Mouse (Mus musculus): ENCODE measurements around the gene Mmp23. TPM values are rescaled to one million over a fixed set of nuclear protein-coding genes. Genes with fewer than 3 reads are reported as not detected.
A peak's percentile ranks its signal among the peaks of the same experiment; 100 is the strongest.
"Not testable (repeated sequence)": the region's sequence is repeated elsewhere in the genome, so short reads cannot be mapped to it uniquely, and the experiment has no call there.

Mmp23 gene
- polyA plus RNA-seq, 1 experiment from 2014 or later = 5.8 TPM

- H3K27me3 ChIP-seq (replicated peaks; ENCODE audit: low read depth, poor library complexity, severe bottlenecking) = peaks cover 72% of the 10 kb centered on the region
- H3K4me3 ChIP-seq = peak overlapping the region; percentile 61
- H3K4me1 ChIP-seq = peaks cover 44% of the 10 kb centered on the region
- no peaks in the 10 kb centered on the region for H3K9me3 ChIP-seq
- peak overlapping the region; percentile 78 for H3K27ac ChIP-seq (replicated peaks)
- H3K36me3 ChIP-seq (replicated peaks) = peaks cover 59% of the 10 kb centered on the region
- WGBS = 20% methylated on average over 36 of the region's 36 CpGs
- no peak for DNase-seq (ENCODE audit: low spot score)
Measured at GRCm38 (mm10) chr4:155652283-155653085, 700 bp downstream of the Mmp23 start.

GRCm38 (mm10) chr4:155651553-155652269 lies 1.5 kb downstream of the Mmp23 start:
- Histone ChIP-seq H3K9me3 (no peaks in the 10 kb centered on the region), H3K4me1 (peaks cover 44% of the 10 kb centered on the region), H3K27me3 (replicated peaks; ENCODE audit: low read depth, poor library complexity, severe bottlenecking) (peaks cover 66% of the 10 kb centered on the region), H3K36me3 (replicated peaks) (peaks cover 60% of the 10 kb centered on the region), H3K4me3 (no peak overlapping the region; the same call in 1 of the 2 replicates), H3K27ac (replicated peaks) (no peak overlapping the region)
- 69% methylated on average over 15 of the region's 15 CpGs for WGBS
- no peak for DNase-seq (ENCODE audit: low spot score)

GRCm38 (mm10) chr4:155649355-155649754 lies 3.8 kb downstream of the Mmp23 start:
- WGBS = 95% methylated on average over 11 of the region's 11 CpGs
- Histone ChIP-seq H3K4me1 (peaks cover 32% of the 10 kb centered on the region), H3K36me3 (replicated peaks) (peaks cover 74% of the 10 kb centered on the region), H3K9me3 (no peaks in the 10 kb centered on the region), H3K4me3 (no peak overlapping the region), H3K27me3 (replicated peaks; ENCODE audit: low read depth, poor library complexity, severe bottlenecking) (peaks cover 42% of the 10 kb centered on the region), H3K27ac (replicated peaks) (no peak overlapping the region)
- DNase-seq (ENCODE audit: low spot score) = no peak

GRCm38 (mm10) chr4:155645721-155646120 lies 7.5 kb downstream of the Mmp23 start:
- Histone ChIP-seq H3K36me3 (replicated peaks) (peaks cover 95% of the 10 kb centered on the region), H3K9me3 (no peaks in the 10 kb centered on the region), H3K4me3 (no peak overlapping the region), H3K27ac (replicated peaks) (no peak overlapping the region), H3K4me1 (no peaks in the 10 kb centered on the region), H3K27me3 (replicated peaks; ENCODE audit: low read depth, poor library complexity, severe bottlenecking) (peaks cover 6% of the 10 kb centered on the region)
- no peak for DNase-seq (ENCODE audit: low spot score)
- WGBS = 96% methylated on average over 5 of the region's 5 CpGs

- WGBS = 93% methylated on average over 2 of the region's 2 CpGs
- not testable (repeated sequence) for H3K4me1 ChIP-seq; H3K9me3 ChIP-seq; H3K27ac ChIP-seq (replicated peaks); DNase-seq (ENCODE audit: low spot score); H3K4me3 ChIP-seq; H3K27me3 ChIP-seq (replicated peaks; ENCODE audit: low read depth, poor library complexity, severe bottlenecking)
- peaks cover 95% of the 10 kb centered on the region for H3K36me3 ChIP-seq (replicated peaks)
Measured at GRCm38 (mm10) chr4:155645308-155645707, 7.9 kb downstream of the Mmp23 start, which contains the start of gene Gm10563. Gene Gm10563, minus strand, starts transcription at chr4:155645408.

GRCm38 (mm10) chr4:155643531-155643930 lies 9.7 kb downstream of the Mmp23 start:
- peaks cover 94% of the 10 kb centered on the region for H3K36me3 ChIP-seq (replicated peaks)
- H3K27ac ChIP-seq (replicated peaks) = no peak overlapping the region
- H3K4me3 ChIP-seq = no peak overlapping the region
- H3K9me3 ChIP-seq = no peaks in the 10 kb centered on the region
- H3K27me3 ChIP-seq (replicated peaks; ENCODE audit: low read depth, poor library complexity, severe bottlenecking) = no peaks in the 10 kb centered on the region
- WGBS = 86% methylated on average over 1 of the region's 1 CpGs
- DNase-seq (ENCODE audit: low spot score) = no peak
- no peaks in the 10 kb centered on the region for H3K4me1 ChIP-seq

- Histone ChIP-seq H3K4me1 (no peaks in the 10 kb centered on the region), H3K9me3 (no peaks in the 10 kb centered on the region), H3K27me3 (replicated peaks; ENCODE audit: low read depth, poor library complexity, severe bottlenecking) (no peaks in the 10 kb centered on the region), H3K4me3 (no peak overlapping the region), H3K27ac (replicated peaks) (no peak overlapping the region), H3K36me3 (replicated peaks) (peaks cover 99% of the 10 kb centered on the region)
- DNase-seq (ENCODE audit: low spot score) = no peak
Measured at GRCm38 (mm10) chr4:155635766-155636499, 17.3 kb downstream of the Mmp23 start.

- H3K36me3 ChIP-seq (replicated peaks) = peaks cover 89% of the 10 kb centered on the region
- H3K4me1 ChIP-seq = peaks cover 4% of the 10 kb centered on the region
- no peak overlapping the region for H3K4me3 ChIP-seq
- H3K27me3 ChIP-seq (replicated peaks; ENCODE audit: low read depth, poor library complexity, severe bottlenecking) = no peaks in the 10 kb centered on the region
- H3K27ac ChIP-seq (replicated peaks) = no peak overlapping the region
- no peaks in the 10 kb centered on the region for H3K9me3 ChIP-seq
- no peak for DNase-seq (ENCODE audit: low spot score)
- 89% methylated on average over 6 of the region's 6 CpGs for WGBS
Measured at GRCm38 (mm10) chr4:155630267-155630666, 22.9 kb downstream of the Mmp23 start.

- peaks cover 13% of the 10 kb centered on the region for H3K4me1 ChIP-seq
- peak within 1 kb of the TSS; percentile 75 for H3K4me3 ChIP-seq
- no peaks in the 10 kb centered on the region for H3K27me3 ChIP-seq (replicated peaks; ENCODE audit: low read depth, poor library complexity, severe bottlenecking)
- no peaks in the 10 kb centered on the region for H3K9me3 ChIP-seq
- peak within 1 kb of the TSS; percentile 84 for H3K27ac ChIP-seq (replicated peaks)
- peaks cover 57% of the 10 kb centered on the region for H3K36me3 ChIP-seq (replicated peaks)
- WGBS = under 1% methylated on average over 84 of the region's 84 CpGs
- DNase-seq (ENCODE audit: low spot score) = peak; percentile 97
Measured at GRCm38 (mm10) chr4:155624338-155625291, 28.6 kb downstream of the Mmp23 start, which contains the start of gene Cdk11b. Gene Cdk11b, plus strand, starts transcription at chr4:155624854.

GRCm38 (mm10) chr4:155618321-155618720 lies 34.9 kb downstream of the Mmp23 start:
- Histone ChIP-seq H3K36me3 (replicated peaks) (peaks cover 82% of the 10 kb centered on the region), H3K27me3 (replicated peaks; ENCODE audit: low read depth, poor library complexity, severe bottlenecking) (no peaks in the 10 kb centered on the region), H3K4me1 (peaks cover 1% of the 10 kb centered on the region), H3K4me3 (no peak overlapping the region), H3K9me3 (no peaks in the 10 kb centered on the region), H3K27ac (replicated peaks) (no peak overlapping the region)
- whole genome bisulfite sequencing = 91% methylated on average over 5 of the region's 5 CpGs
- no peak for DNase-seq (ENCODE audit: low spot score)

- WGBS = 95% methylated on average over 3 of the region's 3 CpGs
- no peak for DNase-seq (ENCODE audit: low spot score)
- H3K9me3 ChIP-seq = no peaks in the 10 kb centered on the region
- no peak overlapping the region for H3K4me3 ChIP-seq
- no peaks in the 10 kb centered on the region for H3K27me3 ChIP-seq (replicated peaks; ENCODE audit: low read depth, poor library complexity, severe bottlenecking)
- no peaks in the 10 kb centered on the region for H3K4me1 ChIP-seq
- peaks cover 86% of the 10 kb centered on the region for H3K36me3 ChIP-seq (replicated peaks)
- H3K27ac ChIP-seq (replicated peaks) = no peak overlapping the region
Measured at GRCm38 (mm10) chr4:155613264-155613663, 39.9 kb downstream of the Mmp23 start.
